In genomic region chr4:8957771-8958170, GRCm38 (mm10) we compare ENCODE assay signal across 10 mouse cellular contexts.
A peak's percentile ranks its signal among the peaks of the same experiment; 100 is the strongest.
DNase-seq lines count a peak whose midpoint lies in the region; ATAC-seq lines count a peak whose summit lies in the region.
"Had no signal": no experiment of that assay in that cellular context is flagged by ENCODE, and none has a peak within 500 bp of the region (broad histone marks: within the 10 kb centered on the region; RNA-seq: fewer than 3 reads in every experiment).

No protein-coding gene starts in this region.

- peaks cover 4% of the 10 kb centered on the region; the same call in 1 of the 2 replicates for H3K9me3 ChIP-seq in hindbrain, embryonic 10.5 days
- no peaks in the 10 kb centered on the region for H3K9me3 ChIP-seq in hindbrain, embryonic 14.5 days (ENCODE audit: control insufficient read depth, low read length)
- no peaks in the 10 kb centered on the region for H3K9me3 ChIP-seq in midbrain, embryonic 12.5 days
- no peaks in the 10 kb centered on the region for H3K9me3 ChIP-seq in midbrain, embryonic 15.5 days
- H3K9me3 ChIP-seq in hindbrain, embryonic 12.5 days (replicated peaks), result no peaks in the 10 kb centered on the region
- H3K9me3 ChIP-seq in stomach, embryonic 16.5 days (replicated peaks; ENCODE audit: control insufficient read depth, low read length), result no peaks in the 10 kb centered on the region

- peaks cover 53% of the 10 kb centered on the region for H3K4me1 ChIP-seq in hindbrain, embryonic 10.5 days (replicated peaks)
- H3K4me1 ChIP-seq in hindbrain, embryonic 14.5 days (replicated peaks; ENCODE audit: control insufficient read depth, insufficient read depth, low read length), result peaks cover 27% of the 10 kb centered on the region
- peaks cover 51% of the 10 kb centered on the region for H3K4me1 ChIP-seq in midbrain, embryonic 12.5 days
- H3K4me1 ChIP-seq in midbrain, embryonic 15.5 days, result peaks cover 25% of the 10 kb centered on the region
- H3K4me1 ChIP-seq in hindbrain, embryonic 12.5 days, result peaks cover 38% of the 10 kb centered on the region
- peaks cover 32% of the 10 kb centered on the region for H3K4me1 ChIP-seq in stomach, embryonic 16.5 days (ENCODE audit: control insufficient read depth, insufficient read depth, low read length)

- DNase-seq in hindbrain, embryonic 10.5 days (ENCODE audit: low spot score), result peak; percentile 27
- DNase-seq in hindbrain, embryonic 14.5 days (ENCODE audit: low spot score), result no peak
- no peak for DNase-seq in B cell, adult 2 months

- H3K4me3 ChIP-seq in hindbrain, embryonic 10.5 days, result no peak overlapping the region
- H3K4me3 ChIP-seq in hindbrain, embryonic 14.5 days (replicated peaks; ENCODE audit: low read length), result no peak overlapping the region
- no peak overlapping the region for H3K4me3 ChIP-seq in midbrain, embryonic 12.5 days
- H3K4me3 ChIP-seq in midbrain, embryonic 15.5 days, result no peak overlapping the region
- no peak overlapping the region for H3K4me3 ChIP-seq in hindbrain, embryonic 12.5 days
- H3K4me3 ChIP-seq in stomach, embryonic 16.5 days (replicated peaks; ENCODE audit: low read length), result no peak overlapping the region
- H3K4me3 ChIP-seq: layer of hippocampus, adult 2 months had no signal

- no peak overlapping the region for H3K9ac ChIP-seq in hindbrain, embryonic 14.5 days
- no peak overlapping the region for H3K9ac ChIP-seq in midbrain, embryonic 12.5 days (replicated peaks)
- no peak overlapping the region for H3K9ac ChIP-seq in midbrain, embryonic 15.5 days
- H3K9ac ChIP-seq in hindbrain, embryonic 12.5 days, result no peak overlapping the region
- 0 out of 2 replicates have a peak overlapping the region, but pooled peaks have one; percentile 28 for H3K9ac ChIP-seq in stomach, embryonic 16.5 days (ENCODE audit: low read length)
- H3K9ac ChIP-seq: liver, embryonic 14.5 days had no signal

- no peaks in the 10 kb centered on the region for H3K36me3 ChIP-seq in hindbrain, embryonic 10.5 days
- H3K36me3 ChIP-seq in hindbrain, embryonic 14.5 days (replicated peaks; ENCODE audit: control insufficient read depth, insufficient read depth), result no peaks in the 10 kb centered on the region
- H3K36me3 ChIP-seq in midbrain, embryonic 12.5 days, result no peaks in the 10 kb centered on the region
- H3K36me3 ChIP-seq in midbrain, embryonic 15.5 days (replicated peaks), result no peaks in the 10 kb centered on the region
- H3K36me3 ChIP-seq in hindbrain, embryonic 12.5 days, result no peaks in the 10 kb centered on the region
- H3K36me3 ChIP-seq in stomach, embryonic 16.5 days (ENCODE audit: control insufficient read depth, insufficient read depth, low read length), result no peaks in the 10 kb centered on the region

- ATAC-seq in hindbrain, embryonic 14.5 days (ENCODE audit: low FRiP score), result no peak
- ATAC-seq in midbrain, embryonic 12.5 days (ENCODE audit: low FRiP score, low read depth), result peak; percentile 56
- no peak for ATAC-seq in midbrain, embryonic 15.5 days (replicated peaks)
- ATAC-seq in hindbrain, embryonic 12.5 days (ENCODE audit: low FRiP score), result peak; percentile 36; the same call in 1 of the 2 replicates
- peak; percentile 48; the same call in 1 of the 2 replicates for ATAC-seq in stomach, embryonic 16.5 days (ENCODE audit: insufficient read depth, low FRiP score)
- no peak for ATAC-seq in erythroblast, adult 5-6 weeks (replicated peaks; ENCODE audit: low FRiP score, poor library complexity, severe bottlenecking)

- no peaks in the 10 kb centered on the region for H3K27me3 ChIP-seq in hindbrain, embryonic 10.5 days (ENCODE audit: insufficient read depth, poor library complexity, severe bottlenecking)
- H3K27me3 ChIP-seq in hindbrain, embryonic 14.5 days (ENCODE audit: control insufficient read depth, insufficient read depth, low read length), result no peaks in the 10 kb centered on the region
- H3K27me3 ChIP-seq in midbrain, embryonic 12.5 days, result no peaks in the 10 kb centered on the region
- no peaks in the 10 kb centered on the region for H3K27me3 ChIP-seq in midbrain, embryonic 15.5 days (replicated peaks)
- H3K27me3 ChIP-seq in hindbrain, embryonic 12.5 days, result no peaks in the 10 kb centered on the region
- H3K27me3 ChIP-seq in stomach, embryonic 16.5 days (ENCODE audit: control insufficient read depth, insufficient read depth, low read length), result no peaks in the 10 kb centered on the region

- 21% methylated on average over 6 of the region's 6 CpGs for WGBS in hindbrain, embryonic 10.5 days
- WGBS in hindbrain, embryonic 14.5 days, result 11% methylated on average over 6 of the region's 6 CpGs
- 16% methylated on average over 6 of the region's 6 CpGs for WGBS in midbrain, embryonic 12.5 days
- 15% methylated on average over 6 of the region's 6 CpGs for WGBS in midbrain, embryonic 15.5 days
- 10% methylated on average over 6 of the region's 6 CpGs for WGBS in hindbrain, embryonic 12.5 days
- WGBS in stomach, embryonic 16.5 days, result 27% methylated on average over 6 of the region's 6 CpGs

- peak overlapping the region; percentile 82 for H3K27ac ChIP-seq in hindbrain, embryonic 10.5 days
- no peak overlapping the region for H3K27ac ChIP-seq in hindbrain, embryonic 14.5 days
- H3K27ac ChIP-seq in midbrain, embryonic 12.5 days (replicated peaks), result peak overlapping the region; percentile 63
- no peak overlapping the region for H3K27ac ChIP-seq in midbrain, embryonic 15.5 days
- H3K27ac ChIP-seq in hindbrain, embryonic 12.5 days, result peak overlapping the region; percentile 70
- H3K27ac ChIP-seq in stomach, embryonic 16.5 days (ENCODE audit: low read length), result 0 out of 2 replicates have a peak overlapping the region, but pooled peaks have one; percentile 30
- H3K27ac ChIP-seq: layer of hippocampus, adult 2 months; liver, embryonic 14.5 days had no signal

- H3K4me2 ChIP-seq in hindbrain, embryonic 14.5 days (replicated peaks), result no peak overlapping the region
- no peak overlapping the region for H3K4me2 ChIP-seq in midbrain, embryonic 12.5 days (replicated peaks)
- H3K4me2 ChIP-seq in midbrain, embryonic 15.5 days, result no peak overlapping the region
- no peak overlapping the region for H3K4me2 ChIP-seq in hindbrain, embryonic 12.5 days (replicated peaks)
- no peak overlapping the region for H3K4me2 ChIP-seq in stomach, embryonic 16.5 days (ENCODE audit: low read depth, low read length)

Comparison
In these comparisons a context has a peak if more than half of its experiments do, and no peak if none do; other contexts are left out.
1. H3K27ac ChIP-seq: peak in hindbrain, embryonic 10.5 days (single experiment), midbrain, embryonic 12.5 days (single experiment), hindbrain, embryonic 12.5 days (single experiment) and stomach, embryonic 16.5 days (single experiment); none in hindbrain, embryonic 14.5 days (single experiment) and midbrain, embryonic 15.5 days (single experiment).
2. ATAC-seq: peak in midbrain, embryonic 12.5 days (single experiment), hindbrain, embryonic 12.5 days (single experiment) and stomach, embryonic 16.5 days (single experiment); none in hindbrain, embryonic 14.5 days (single experiment), midbrain, embryonic 15.5 days (single experiment) and erythroblast, adult 5-6 weeks (single experiment).